Mouse (Mus musculus) megakaryocyte, embryonic 14.5 days (primary cell): ENCODE data around the gene Rab12.

Source experiments
- FLI1 ChIP-seq: IDR thresholded peaks from 2 replicates; pipeline ENCODE4 v1.6.1; 2012; ENCODE audit warnings: low read length, inconsistent platforms, mixed read lengths
- GATA1 ChIP-seq: IDR thresholded peaks from 3 replicates; pipeline ENCODE4 v1.6.1; 2012; ENCODE audit warnings: mixed read lengths, low read length, inconsistent platforms, borderline replicate concordance

- TF ChIP-seq GATA1, result no peak
- no peak for TF ChIP-seq FLI1
Measured at GRCm38 (mm10) chr17:66498598-66498997, 20.9 kb downstream of the Rab12 start.
